Mouse (Mus musculus): ENCODE data around the gene Xpnpep3.

- no peak for TF ChIP-seq POLR2A (IDR thresholded peaks at IDR 0.05; ENCODE audit: low read depth, low read length)
- TF ChIP-seq CTCF (conservative IDR thresholded peaks at IDR 0.05; ENCODE audit: insufficient read depth, insufficient read length, low read depth, low read length): no peak
Measured at GRCm38 (mm10) chr15:81378845-81379244, 21.1 kb upstream of the Xpnpep3 start.

Data from kidney, adult 2 months (tissue).